Mouse (Mus musculus): Measurements from ENCODE around the gene Ankrd23. TPM values are rescaled to one million over a fixed set of nuclear protein-coding genes. Genes with fewer than 3 reads are reported as not detected.
A peak's percentile ranks its signal among the peaks of the same experiment; 100 is the strongest.

Gene Ankrd23
- polyA plus RNA-seq, 1 experiment from 2014 or later: 2.0 TPM

GRCm38 (mm10) chr1:36554633-36555399 lies 18.1 kb upstream of the Ankrd23 start:
- no peak for TF ChIP-seq EP300 (IDR thresholded peaks at IDR 0.05; ENCODE audit: low read depth)
- TF ChIP-seq CTCF (IDR thresholded peaks at IDR 0.05; ENCODE audit: low read depth): no peak
- Histone ChIP-seq H3K4me3 (ENCODE audit: low read depth, low read length) (no peak overlapping the region), H3K36me3 (replicated peaks; ENCODE audit: insufficient read depth, low read length) (peaks cover 26% of the 10 kb centered on the region), H3K27ac (ENCODE audit: low read depth) (peak overlapping the region; percentile 94; the same call in 1 of the 2 replicates), H3K9ac (replicated peaks) (no peak overlapping the region), H3K9me3 (ENCODE audit: low read length) (no peaks in the 10 kb centered on the region), H3K4me1 (ENCODE audit: insufficient read depth) (peaks cover 20% of the 10 kb centered on the region), H3K27me3 (ENCODE audit: insufficient read depth, low read length) (peaks cover 29% of the 10 kb centered on the region), H3K4me2 (ENCODE audit: low read depth, low read length) (peak overlapping the region; percentile 84)
- WGBS (ENCODE audit: insufficient replicate concordance): 58% methylated on average over 21 of the region's 21 CpGs
- DNase-seq: no peak
- no peak for ATAC-seq

GRCm38 (mm10) chr1:36552506-36552905 lies 15.8 kb upstream of the Ankrd23 start:
- Histone ChIP-seq H3K36me3 (replicated peaks; ENCODE audit: insufficient read depth, low read length) (peaks cover 26% of the 10 kb centered on the region), H3K27me3 (ENCODE audit: insufficient read depth, low read length) (peaks cover 7% of the 10 kb centered on the region), H3K9me3 (ENCODE audit: low read length) (no peaks in the 10 kb centered on the region), H3K4me1 (ENCODE audit: insufficient read depth) (peaks cover 15% of the 10 kb centered on the region), H3K4me2 (ENCODE audit: low read depth, low read length) (no peak overlapping the region), H3K27ac (ENCODE audit: low read depth) (no peak overlapping the region), H3K9ac (replicated peaks) (no peak overlapping the region), H3K4me3 (ENCODE audit: low read depth, low read length) (no peak overlapping the region)
- WGBS (ENCODE audit: insufficient replicate concordance): 78% methylated on average over 16 of the region's 16 CpGs
- DNase-seq: no peak
- TF ChIP-seq EP300 (IDR thresholded peaks at IDR 0.05; ENCODE audit: low read depth) (no peak), CTCF (IDR thresholded peaks at IDR 0.05; ENCODE audit: low read depth) (no peak)
- no peak for ATAC-seq

- H3K4me1 ChIP-seq (ENCODE audit: insufficient read depth): peaks cover 15% of the 10 kb centered on the region
- no peak for TF ChIP-seq CTCF (IDR thresholded peaks at IDR 0.05; ENCODE audit: low read depth)
- no peak for TF ChIP-seq EP300 (IDR thresholded peaks at IDR 0.05; ENCODE audit: low read depth)
- H3K36me3 ChIP-seq (replicated peaks; ENCODE audit: insufficient read depth, low read length): peaks cover 26% of the 10 kb centered on the region
- 80% methylated on average over 17 of the region's 17 CpGs for WGBS (ENCODE audit: insufficient replicate concordance)
- H3K9ac ChIP-seq (replicated peaks): no peak overlapping the region
- peaks cover under 1% of the 10 kb centered on the region; the same call in 1 of the 2 replicates for H3K27me3 ChIP-seq (ENCODE audit: insufficient read depth, low read length)
- DNase-seq: no peak
- no peak overlapping the region for H3K27ac ChIP-seq (ENCODE audit: low read depth)
- ATAC-seq: no peak
- H3K9me3 ChIP-seq (ENCODE audit: low read length): no peaks in the 10 kb centered on the region
- H3K4me2 ChIP-seq (ENCODE audit: low read depth, low read length): no peak overlapping the region
- no peak overlapping the region for H3K4me3 ChIP-seq (ENCODE audit: low read depth, low read length)
Measured at GRCm38 (mm10) chr1:36551904-36552303, 15.2 kb upstream of the Ankrd23 start.

- TF ChIP-seq EP300 (IDR thresholded peaks at IDR 0.05; ENCODE audit: low read depth) (no peak), CTCF (IDR thresholded peaks at IDR 0.05; ENCODE audit: low read depth) (no peak)
- peaks cover 26% of the 10 kb centered on the region for H3K36me3 ChIP-seq (replicated peaks; ENCODE audit: insufficient read depth, low read length)
Measured at GRCm38 (mm10) chr1:36550075-36550863, 13.6 kb upstream of the Ankrd23 start.

GRCm38 (mm10) chr1:36549491-36549890 lies 12.8 kb upstream of the Ankrd23 start:
- Histone ChIP-seq H3K36me3 (replicated peaks; ENCODE audit: insufficient read depth, low read length) (peaks cover 26% of the 10 kb centered on the region), H3K27ac (ENCODE audit: low read depth) (no peak overlapping the region), H3K9me3 (ENCODE audit: low read length) (no peaks in the 10 kb centered on the region), H3K4me2 (ENCODE audit: low read depth, low read length) (no peak overlapping the region), H3K9ac (replicated peaks) (no peak overlapping the region), H3K4me1 (ENCODE audit: insufficient read depth) (0 out of 2 replicates have a peak, but pooled peaks cover 4% of the 10 kb centered on the region), H3K27me3 (ENCODE audit: insufficient read depth, low read length) (no peaks in the 10 kb centered on the region), H3K4me3 (ENCODE audit: low read depth, low read length) (no peak overlapping the region)
- ATAC-seq (no peak), DNase-seq (no peak)
- no peak for TF ChIP-seq EP300 (IDR thresholded peaks at IDR 0.05; ENCODE audit: low read depth)
- no peak for TF ChIP-seq CTCF (IDR thresholded peaks at IDR 0.05; ENCODE audit: low read depth)
- 84% methylated on average over 18 of the region's 18 CpGs for WGBS (ENCODE audit: insufficient replicate concordance)

More at GRCm38 (mm10) chr1:36550075-36550863, 13.6 kb upstream of the Ankrd23 start:
- Histone ChIP-seq H3K27me3 (ENCODE audit: insufficient read depth, low read length) (no peaks in the 10 kb centered on the region), H3K4me3 (ENCODE audit: low read depth, low read length) (no peak overlapping the region), H3K4me2 (ENCODE audit: low read depth, low read length) (no peak overlapping the region), H3K4me1 (ENCODE audit: insufficient read depth) (peaks cover 8% of the 10 kb centered on the region; the same call in 1 of the 2 replicates), H3K9ac (replicated peaks) (no peak overlapping the region), H3K9me3 (ENCODE audit: low read length) (no peaks in the 10 kb centered on the region), H3K27ac (ENCODE audit: low read depth) (no peak overlapping the region)
- 80% methylated on average over 20 of the region's 20 CpGs for WGBS (ENCODE audit: insufficient replicate concordance)
- ATAC-seq: no peak
- DNase-seq: no peak

GRCm38 (mm10) chr1:36548771-36549170 lies 12.1 kb upstream of the Ankrd23 start:
- no peak overlapping the region for H3K9ac ChIP-seq (replicated peaks)
- no peaks in the 10 kb centered on the region for H3K9me3 ChIP-seq (ENCODE audit: low read length)
- no peak overlapping the region for H3K4me2 ChIP-seq (ENCODE audit: low read depth, low read length)
- peaks cover 24% of the 10 kb centered on the region for H3K36me3 ChIP-seq (replicated peaks; ENCODE audit: insufficient read depth, low read length)
- no peak overlapping the region for H3K27ac ChIP-seq (ENCODE audit: low read depth)
- 64% methylated on average over 8 of the region's 8 CpGs for WGBS (ENCODE audit: insufficient replicate concordance)
- no peak overlapping the region for H3K4me3 ChIP-seq (ENCODE audit: low read depth, low read length)
- TF ChIP-seq EP300 (IDR thresholded peaks at IDR 0.05; ENCODE audit: low read depth): no peak
- no peak for TF ChIP-seq CTCF (IDR thresholded peaks at IDR 0.05; ENCODE audit: low read depth)
- DNase-seq: no peak
- no peak for ATAC-seq
- H3K4me1 ChIP-seq (ENCODE audit: insufficient read depth): 0 out of 2 replicates have a peak, but pooled peaks cover 4% of the 10 kb centered on the region
- no peaks in the 10 kb centered on the region for H3K27me3 ChIP-seq (ENCODE audit: insufficient read depth, low read length)

All from liver, postnatal 0 days (tissue).